Mouse (Mus musculus) forebrain, embryonic 14.5 days (tissue): ENCODE data around the gene Aire. TPM values are rescaled to one million over a fixed set of nuclear protein-coding genes. Genes with fewer than 3 reads are reported as not detected.
A peak's percentile ranks its signal among the peaks of the same experiment; 100 is the strongest.
"Not testable (repeated sequence)": the region's sequence is repeated elsewhere in the genome, so short reads cannot be mapped to it uniquely, and the experiment has no call there.

Source experiments
- ATAC-seq: fragments of 200-750 bp; cut with Nextera tagmentation; 2 replicates; pipeline ENCODE4 v1.8.0; 2017; ENCODE audit warnings: mild to moderate bottlenecking, moderate library complexity
- DNase-seq: peaks from one replicate; pipeline ENCODE4 v3.0.0-alpha.2; 2015; ENCODE audit warnings: low spot score
- H3K27ac ChIP-seq: fragments of 300-500 bp; sonication (generic); 2 replicates; pipeline ENCODE4 v1.5.1; 2014; ENCODE audit warnings: low read depth, mild to moderate bottlenecking, control low read depth, low read length, moderate library complexity
- H3K27me3 ChIP-seq: fragments of 300-500 bp; sonication (generic); replicated peaks from 2 replicates; pipeline ENCODE4 v1.6.1; 2014; ENCODE audit warnings: low read length, control low read depth, mixed read lengths; ENCODE audit not compliant: control insufficient read depth, insufficient read depth
- H3K36me3 ChIP-seq: fragments of 300-500 bp; sonication (generic); 2 replicates; pipeline ENCODE4 v1.6.1; 2014; ENCODE audit warnings: low read length, control low read depth; ENCODE audit not compliant: control insufficient read depth, insufficient read depth
- H3K4me1 ChIP-seq: fragments of 300-500 bp; sonication (generic); 2 replicates; pipeline ENCODE4 v1.6.1; 2014; ENCODE audit warnings: antibody characterized with exemption, low read length, control low read depth; ENCODE audit not compliant: control insufficient read depth, insufficient read depth
- H3K4me2 ChIP-seq: fragments of 300-500 bp; sonication (generic); 2 replicates; pipeline ENCODE4 v1.6.1; 2014; ENCODE audit warnings: mild to moderate bottlenecking, control low read depth, low read length
- H3K4me3 ChIP-seq: fragments of 300-500 bp; sonication (generic); 2 replicates; pipeline ENCODE4 v1.5.1; 2014; ENCODE audit warnings: low read depth, low read length, control low read depth
- H3K9ac ChIP-seq: fragments of 300-500 bp; sonication (generic); 2 replicates; pipeline ENCODE4 v1.6.1; 2014; ENCODE audit warnings: mild to moderate bottlenecking, low read length, control low read depth, moderate library complexity
- H3K9me3 ChIP-seq: fragments of 300-500 bp; sonication (generic); replicated peaks from 2 replicates; pipeline ENCODE4 v1.6.1; 2016; ENCODE audit warnings: low read length, control low read depth, mixed read lengths; ENCODE audit not compliant: control insufficient read depth
- WGBS: fragments of 180-500 bp; shearing (Covaris S2); extraction: QIAGEN DNeasy Blood & Tissue Kit; methylation state at CpG from one replicate; pipeline ENCODE4 v1.1.7; 2014; 5-methylcytosine and 5-hydroxymethylcytosine counted together
- polyA plus RNA-seq: library from polyadenylated mRNA; unstranded; fragments of >200 nt; fragmentation: Nextera tagmentation; extraction: Ambion mirVana; gene quantifications from 2 replicates; pipeline ENCODE4 v1.2.1, GENCODE M21; 2014

Aire gene
- polyA plus RNA-seq, 1 experiment from 2014 or later = 0.14 TPM

GRCm38 (mm10) chr10:78019291-78019690 is 24.1 kb downstream of the Aire start:
- Histone ChIP-seq H3K4me1 (no peaks in the 10 kb centered on the region), H3K4me2 (no peak overlapping the region), H3K36me3 (no peaks in the 10 kb centered on the region), H3K9me3 (no peaks in the 10 kb centered on the region), H3K27me3 (no peaks in the 10 kb centered on the region), H3K4me3 (no peak overlapping the region), H3K27ac (no peak overlapping the region), H3K9ac (no peak overlapping the region)
- DNase-seq (no peak), ATAC-seq (no peak)
- WGBS = 76% methylated on average over 4 of the region's 4 CpGs

- Histone ChIP-seq H3K36me3 (no peaks in the 10 kb centered on the region), H3K9me3 (no peaks in the 10 kb centered on the region), H3K4me3 (peak overlapping the region; percentile 13; the same call in 1 of the 2 replicates), H3K9ac (peak overlapping the region; percentile 36; the same call in 1 of the 2 replicates), H3K4me1 (no peaks in the 10 kb centered on the region), H3K27ac (no peak overlapping the region), H3K27me3 (no peaks in the 10 kb centered on the region), H3K4me2 (peak overlapping the region; percentile 53)
- ATAC-seq = peak; percentile 73
- 16% methylated on average over 19 of the region's 19 CpGs for WGBS
- peak; percentile 92 for DNase-seq
Observed at GRCm38 (mm10) chr10:78018797-78019203, 24.6 kb downstream of the Aire start.

- ATAC-seq (no peak), DNase-seq (no peak)
- no peaks in the 10 kb centered on the region for H3K27me3 ChIP-seq
- H3K27ac ChIP-seq = no peak overlapping the region
- no peaks in the 10 kb centered on the region for H3K36me3 ChIP-seq
- no peak overlapping the region for H3K9ac ChIP-seq
- H3K4me3 ChIP-seq = no peak overlapping the region
- no peaks in the 10 kb centered on the region for H3K4me1 ChIP-seq
- no peak overlapping the region for H3K4me2 ChIP-seq
- WGBS = 55% methylated on average over 5 of the region's 5 CpGs
- no peaks in the 10 kb centered on the region for H3K9me3 ChIP-seq
Observed at GRCm38 (mm10) chr10:78016366-78016765, 27.0 kb downstream of the Aire start.

GRCm38 (mm10) chr10:78015489-78015888 is 27.9 kb downstream of the Aire start:
- 92% methylated on average over 1 of the region's 1 CpGs for WGBS
- Histone ChIP-seq H3K4me3 (no peak overlapping the region), H3K9me3 (no peaks in the 10 kb centered on the region), H3K27me3 (no peaks in the 10 kb centered on the region), H3K4me1 (no peaks in the 10 kb centered on the region), H3K9ac (no peak overlapping the region), H3K4me2 (no peak overlapping the region), H3K27ac (no peak overlapping the region), H3K36me3 (no peaks in the 10 kb centered on the region)
- ATAC-seq (no peak), DNase-seq (no peak)

- no peaks in the 10 kb centered on the region for H3K36me3 ChIP-seq
- no peak overlapping the region for H3K27ac ChIP-seq
- H3K9ac ChIP-seq = no peak overlapping the region
- H3K4me2 ChIP-seq = no peak overlapping the region
- no peak for ATAC-seq
- WGBS = 95% methylated on average over 18 of the region's 18 CpGs
- no peak for DNase-seq
- no peaks in the 10 kb centered on the region for H3K9me3 ChIP-seq
- no peaks in the 10 kb centered on the region for H3K27me3 ChIP-seq
- no peak overlapping the region for H3K4me3 ChIP-seq
- H3K4me1 ChIP-seq = peaks cover 9% of the 10 kb centered on the region
Observed at GRCm38 (mm10) chr10:78012661-78013495, 30.5 kb downstream of the Aire start.

GRCm38 (mm10) chr10:78011116-78011515 is 32.3 kb downstream of the Aire start:
- H3K4me2 ChIP-seq, H3K27me3 ChIP-seq, H3K9me3 ChIP-seq, H3K4me3 ChIP-seq, H3K27ac ChIP-seq, ATAC-seq, DNase-seq, H3K9ac ChIP-seq, H3K36me3 ChIP-seq: not testable (repeated sequence)
- WGBS = 95% methylated on average over 5 of the region's 5 CpGs
- H3K4me1 ChIP-seq = peaks cover 14% of the 10 kb centered on the region

- Histone ChIP-seq H3K4me2 (peak overlapping the region; percentile 61; the same call in 1 of the 2 replicates), H3K27ac (no peak overlapping the region), H3K27me3 (no peaks in the 10 kb centered on the region), H3K4me3 (no peak overlapping the region), H3K9me3 (no peaks in the 10 kb centered on the region), H3K4me1 (peaks cover 14% of the 10 kb centered on the region), H3K36me3 (no peaks in the 10 kb centered on the region), H3K9ac (no peak overlapping the region)
- DNase-seq (no peak), ATAC-seq (no peak)
- 17% methylated on average over 10 of the region's 10 CpGs for WGBS
Observed at GRCm38 (mm10) chr10:78010335-78010734, 33.1 kb downstream of the Aire start.

GRCm38 (mm10) chr10:78009945-78010293 is 33.5 kb downstream of the Aire start, which contains the start of gene Pfkl:
Gene Pfkl (minus strand): TSS chr10:78010083.
- Histone ChIP-seq H3K4me2 (peak within 1 kb of the TSS; percentile 61), H3K4me3 (peak within 1 kb of the TSS; percentile 75), H3K9me3 (no peaks in the 10 kb centered on the region), H3K27ac (peak within 1 kb of the TSS; percentile 93), H3K27me3 (no peaks in the 10 kb centered on the region), H3K4me1 (peaks cover 14% of the 10 kb centered on the region), H3K36me3 (no peaks in the 10 kb centered on the region), H3K9ac (peak within 1 kb of the TSS; percentile 88)
- peak; percentile 18 for ATAC-seq
- DNase-seq = no peak
- WGBS = under 1% methylated on average over 9 of the region's 9 CpGs
